Mouse (Mus musculus): Measurements from ENCODE around the gene Prr15.

The Prr15 gene

GRCm38 (mm10) chr6:54331765-54332164, 6.1 kb downstream of the Prr15 start:
- no peak for DNase-seq (ENCODE audit: extremely low spot score, low spot score)

- no peak for DNase-seq (ENCODE audit: extremely low spot score, low spot score)
Observed at GRCm38 (mm10) chr6:54332203-54332602, 6.6 kb downstream of the Prr15 start.

DNA sequence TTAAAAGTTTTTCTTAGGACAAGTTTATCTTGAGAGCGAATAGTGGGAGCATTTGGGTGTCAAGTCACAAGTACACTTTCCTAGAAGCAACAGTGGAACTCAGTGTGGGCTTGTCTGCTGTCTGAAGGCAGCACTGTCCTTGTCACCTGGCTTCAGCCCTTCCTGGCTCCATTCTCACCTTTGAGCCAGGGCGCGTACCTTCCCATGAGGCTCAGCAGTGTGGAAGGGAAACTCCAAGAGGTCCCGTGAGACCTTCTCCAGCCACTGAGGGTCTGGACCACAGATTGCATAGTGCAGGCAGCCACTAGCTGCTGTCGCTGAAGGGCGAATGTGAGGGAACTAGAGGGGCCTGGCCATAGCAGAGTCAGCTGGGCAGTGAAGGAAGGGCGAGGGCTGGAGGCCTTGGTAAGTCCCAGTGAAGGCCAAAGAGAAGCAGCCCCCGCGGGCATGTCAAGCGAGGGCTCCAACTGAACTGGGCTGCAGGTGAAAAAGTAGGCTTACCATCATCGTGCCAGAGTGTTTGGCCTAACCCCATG, 7.5 kb downstream of the Prr15 start:
- DNase-seq (ENCODE audit: extremely low spot score, low spot score), result no peak

- DNase-seq (ENCODE audit: extremely low spot score, low spot score), result no peak
Observed at GRCm38 (mm10) chr6:54333652-54334396, 8.2 kb downstream of the Prr15 start.

GRCm38 (mm10) chr6:54337321-54337720, 11.7 kb downstream of the Prr15 start:
- DNase-seq (ENCODE audit: extremely low spot score, low spot score), result no peak

DNA sequence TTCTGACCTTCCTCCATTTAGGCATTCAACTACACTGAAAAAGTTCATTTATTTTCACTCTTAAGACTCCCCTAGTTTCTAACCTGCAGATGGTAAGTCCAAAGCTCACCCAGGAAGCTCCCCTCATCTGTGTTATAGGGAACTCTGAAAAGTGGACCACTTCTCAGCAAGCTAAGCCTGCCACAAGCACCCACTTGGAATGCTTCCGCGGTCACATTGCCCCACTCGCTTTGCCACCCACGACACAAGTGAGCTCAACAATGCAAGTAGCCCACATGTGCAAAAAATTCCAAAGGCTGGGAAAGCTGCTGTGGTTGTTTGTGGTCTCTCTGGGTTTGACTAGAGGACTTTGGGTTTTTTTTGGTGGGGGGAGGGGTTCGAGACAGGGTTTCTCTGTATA, 15.5 kb downstream of the Prr15 start:
- DNase-seq (ENCODE audit: extremely low spot score, low spot score), result no peak

DNA sequence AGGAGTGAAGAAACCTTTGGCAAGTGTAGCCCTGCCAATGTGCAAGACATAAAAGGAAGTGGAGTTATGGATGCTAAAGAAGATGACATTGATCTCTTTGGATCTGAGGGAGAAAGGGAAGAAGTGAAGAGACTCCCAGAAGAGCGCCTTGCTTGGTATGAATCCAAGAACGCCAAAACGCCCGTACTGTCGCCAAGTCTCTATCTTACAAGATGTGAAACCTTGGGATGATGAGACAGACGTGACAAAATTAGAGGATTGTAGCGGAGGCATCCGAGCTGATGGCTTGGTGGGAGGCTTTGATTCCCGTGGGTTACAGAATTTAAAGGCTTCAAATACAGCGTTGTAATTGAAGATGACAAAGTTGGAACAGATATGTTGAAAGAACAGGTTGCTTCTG, 16.6 kb downstream of the Prr15 start:
- DNase-seq (ENCODE audit: extremely low spot score, low spot score), result no peak

GRCm38 (mm10) chr6:54351860-54352259, 26.2 kb downstream of the Prr15 start:
- DNase-seq (ENCODE audit: extremely low spot score, low spot score), result no peak

DNA sequence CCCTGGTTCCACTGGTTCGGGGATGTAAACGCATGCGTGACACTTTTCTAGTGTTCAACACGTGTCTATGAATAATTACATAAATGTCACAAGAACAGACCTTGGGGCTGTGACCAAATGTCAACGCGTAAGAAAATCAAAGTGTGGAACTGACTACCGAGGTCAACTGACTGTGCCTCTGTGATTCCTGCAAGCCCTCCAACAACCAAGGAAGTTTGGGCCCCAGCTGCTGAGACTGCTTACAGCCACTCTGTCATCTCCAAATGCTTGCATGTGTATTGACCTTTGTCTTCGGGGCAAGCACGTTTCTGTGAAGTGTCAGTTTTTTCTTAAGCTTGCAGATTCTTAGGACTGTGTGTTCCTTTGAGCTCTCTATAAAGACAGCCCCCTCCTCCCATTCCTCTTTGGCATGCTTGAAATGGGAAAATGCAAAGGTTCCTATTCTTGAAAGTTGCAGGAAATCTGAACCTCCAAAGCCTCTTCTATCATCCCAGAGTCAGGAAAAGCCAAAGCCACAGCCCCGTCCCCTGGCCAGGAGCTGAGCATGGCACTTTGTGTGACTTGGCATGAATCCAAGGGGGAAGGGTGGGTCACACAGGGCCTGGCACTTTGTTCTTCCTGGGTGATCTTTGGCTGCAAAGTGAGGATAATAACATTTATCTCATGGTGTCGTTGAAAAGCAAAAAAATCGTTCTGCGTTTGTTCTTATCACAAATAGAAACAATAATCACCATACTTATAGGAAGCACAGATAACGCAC, 27.5 kb downstream of the Prr15 start:
- no peak for DNase-seq (ENCODE audit: extremely low spot score, low spot score)

DNA sequence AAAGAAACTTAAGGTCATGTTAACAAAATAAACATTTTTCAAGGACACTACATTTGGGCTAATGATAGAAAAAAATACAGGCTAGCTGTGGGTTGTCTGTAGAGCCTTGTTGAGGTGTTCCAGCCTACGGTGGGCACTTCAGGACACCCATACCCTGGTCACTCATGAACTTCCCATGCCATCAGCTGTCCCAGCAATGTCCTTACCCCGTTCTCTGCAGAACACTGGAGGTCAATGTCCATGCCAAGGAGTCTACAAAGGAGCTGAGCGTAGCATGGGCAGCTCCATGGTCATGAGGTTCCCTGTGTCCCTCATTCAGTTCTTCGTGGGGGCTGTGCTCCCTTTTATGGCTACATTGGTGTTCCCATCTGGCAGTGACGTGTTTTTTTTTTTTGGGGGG, 28.1 kb downstream of the Prr15 start:
- no peak for DNase-seq (ENCODE audit: extremely low spot score, low spot score)

GRCm38 (mm10) chr6:54355626-54356025, 30.0 kb downstream of the Prr15 start:
- DNase-seq (ENCODE audit: extremely low spot score, low spot score), result no peak

GRCm38 (mm10) chr6:54362526-54363324, 37.1 kb downstream of the Prr15 start:
- DNase-seq (ENCODE audit: extremely low spot score, low spot score), result no peak

DNA sequence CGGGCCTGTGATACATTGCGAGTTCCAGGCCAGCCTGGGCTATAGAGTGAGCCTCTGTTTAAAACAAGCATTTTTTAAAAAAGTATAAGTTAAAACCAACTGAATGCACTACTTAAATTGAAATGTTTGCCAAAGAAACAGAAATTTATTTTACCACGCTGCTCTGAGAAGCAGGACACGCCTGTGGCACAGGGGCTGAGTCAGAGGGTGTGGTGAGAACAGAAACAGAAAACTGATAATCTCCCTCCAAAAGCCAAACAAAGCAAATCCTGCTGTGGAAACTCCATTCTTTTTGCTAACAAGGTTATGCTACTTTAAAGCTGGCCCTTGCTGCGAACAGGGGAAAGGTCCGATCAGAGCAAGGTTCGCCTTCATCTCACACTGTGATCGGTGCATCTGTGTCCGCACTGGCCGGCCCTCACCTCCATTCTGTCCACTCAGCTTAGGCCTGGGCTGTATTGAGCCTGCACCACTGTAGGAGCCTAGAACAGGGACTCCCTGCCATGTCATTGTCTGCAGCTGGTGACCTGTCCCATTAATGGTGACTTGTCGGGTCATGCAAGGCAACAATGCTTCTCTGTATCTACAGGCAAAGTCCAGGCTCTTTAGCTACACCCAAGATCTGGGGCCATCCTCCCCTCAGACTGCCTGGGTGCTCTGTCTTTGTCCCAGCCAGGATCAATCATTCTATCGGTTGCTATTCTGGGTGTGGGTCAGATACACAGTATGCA, 38.9 kb downstream of the Prr15 start:
- no peak for DNase-seq (ENCODE audit: extremely low spot score, low spot score)

DNA sequence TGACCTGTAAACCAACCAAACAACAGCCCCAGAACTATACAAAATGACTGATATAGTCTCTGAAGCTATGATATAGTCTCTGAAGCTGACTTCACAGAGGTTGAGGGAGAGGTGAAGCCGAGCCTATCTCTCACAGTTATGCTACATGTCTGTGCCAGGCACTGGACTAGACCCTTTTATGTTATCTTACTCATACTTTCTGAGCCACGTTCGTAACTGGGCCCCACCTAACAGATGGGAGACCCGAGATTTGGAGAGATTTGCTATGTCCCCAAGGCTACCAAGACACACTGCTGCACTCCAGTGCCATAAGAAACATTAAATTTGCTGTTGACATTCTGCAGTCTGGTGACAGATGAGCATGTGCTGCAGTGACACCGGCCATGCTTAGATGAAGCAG, 41.0 kb downstream of the Prr15 start:
- no peak for DNase-seq (ENCODE audit: extremely low spot score, low spot score)

DNA sequence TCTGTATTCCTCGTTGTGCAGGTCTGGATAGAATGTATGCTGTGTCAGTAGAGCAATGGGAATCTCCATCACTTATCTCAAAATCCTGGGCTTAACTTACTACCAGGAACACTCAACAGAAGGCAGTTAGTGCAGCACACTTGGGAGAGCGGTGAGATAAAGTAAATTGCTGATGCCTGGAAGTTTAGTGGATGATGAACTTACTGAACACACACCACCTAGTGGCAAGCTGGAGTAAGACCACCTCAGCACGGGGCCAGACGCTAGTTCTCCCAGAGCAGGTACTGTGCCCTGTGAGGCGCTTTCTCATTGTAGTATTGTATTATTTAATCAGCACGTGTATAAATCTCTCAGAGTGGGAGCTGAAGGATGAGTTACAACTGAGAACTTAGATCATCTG, 42.4 kb downstream of the Prr15 start:
- DNase-seq (ENCODE audit: extremely low spot score, low spot score), result peak; percentile 68

DNA sequence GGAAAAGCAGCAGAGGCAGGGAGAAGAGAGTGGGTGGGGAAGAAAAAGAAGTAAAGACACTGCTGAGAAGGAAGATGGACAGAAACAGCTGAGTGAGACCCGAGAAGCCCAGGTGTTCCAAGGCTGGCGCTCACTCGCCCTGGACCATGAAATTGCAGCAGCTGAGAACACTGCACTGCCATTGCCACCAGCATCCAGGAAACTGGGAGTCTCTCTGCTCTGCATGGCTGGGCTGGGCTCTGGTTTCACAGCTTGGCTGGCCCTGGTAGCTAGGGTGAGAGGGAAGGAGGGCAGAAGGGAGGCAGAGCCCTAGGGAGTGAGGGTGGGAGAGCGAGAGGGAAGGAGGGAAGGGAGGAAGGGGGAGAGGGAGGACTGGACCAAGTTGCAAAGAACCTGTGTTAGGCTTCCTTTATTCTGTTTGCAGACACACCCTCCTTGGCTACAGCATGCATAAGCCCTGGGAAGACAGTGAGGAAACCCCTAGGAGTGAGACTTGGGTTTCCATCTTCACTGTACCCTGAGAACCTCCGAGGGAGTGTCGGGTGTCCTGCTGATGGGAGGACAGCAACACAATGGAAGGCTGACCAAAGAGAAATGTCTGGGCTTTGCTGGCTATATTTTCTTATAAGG, 44.4 kb downstream of the Prr15 start:
- DNase-seq (ENCODE audit: extremely low spot score, low spot score), result peak; percentile 44

DNA sequence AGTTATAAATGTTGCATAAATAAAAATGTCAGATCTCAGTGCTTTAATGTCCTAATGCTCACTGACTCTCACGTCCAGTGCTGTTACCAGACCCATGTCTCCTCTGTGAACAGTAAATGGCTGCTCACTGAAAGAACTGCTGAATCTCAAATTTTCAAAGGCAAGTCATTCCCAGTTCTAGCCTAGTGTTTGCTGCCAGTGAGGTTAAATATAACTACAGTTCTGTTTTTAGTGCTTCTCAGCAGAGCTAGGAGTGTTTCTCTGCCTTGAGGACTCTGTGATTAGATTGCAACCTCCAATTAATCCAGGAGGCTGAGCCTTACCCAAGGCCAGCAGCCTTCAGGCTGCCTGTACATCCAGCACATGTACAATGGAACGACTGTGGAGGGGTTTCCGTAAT, 46.2 kb downstream of the Prr15 start:
- DNase-seq (ENCODE audit: extremely low spot score, low spot score), result no peak

DNA sequence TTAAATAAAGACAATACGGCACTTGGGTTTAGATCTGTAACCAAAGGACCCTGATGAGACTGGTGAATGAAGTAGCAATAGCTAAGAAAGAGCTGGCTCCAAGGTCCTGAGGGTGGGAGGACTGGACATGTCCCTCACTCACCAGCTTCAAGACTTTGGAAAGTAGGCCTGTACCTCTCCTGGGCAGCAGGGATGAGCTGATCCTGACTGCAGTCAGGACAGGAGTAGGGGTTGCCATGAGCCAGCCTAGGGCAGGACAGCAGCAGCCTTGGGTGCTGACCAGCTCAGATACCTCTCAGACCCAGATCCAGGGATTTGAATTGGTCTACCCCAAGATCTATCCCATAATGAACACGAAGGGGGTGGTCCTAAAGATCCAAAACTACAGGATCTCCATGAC, 53.7 kb downstream of the Prr15 start:
- DNase-seq (ENCODE audit: extremely low spot score, low spot score), result no peak

Data from neural tube, embryonic 10.5 days (tissue).